Mouse (Mus musculus) ovary, postnatal 10 days (tissue): ENCODE data around the gene Kcnk3.

Source experiments
- DNase-seq: peaks from one replicate; pipeline ENCODE4 v3.0.0; 2022; ENCODE audit warnings: low spot score

Gene Kcnk3

DNA sequence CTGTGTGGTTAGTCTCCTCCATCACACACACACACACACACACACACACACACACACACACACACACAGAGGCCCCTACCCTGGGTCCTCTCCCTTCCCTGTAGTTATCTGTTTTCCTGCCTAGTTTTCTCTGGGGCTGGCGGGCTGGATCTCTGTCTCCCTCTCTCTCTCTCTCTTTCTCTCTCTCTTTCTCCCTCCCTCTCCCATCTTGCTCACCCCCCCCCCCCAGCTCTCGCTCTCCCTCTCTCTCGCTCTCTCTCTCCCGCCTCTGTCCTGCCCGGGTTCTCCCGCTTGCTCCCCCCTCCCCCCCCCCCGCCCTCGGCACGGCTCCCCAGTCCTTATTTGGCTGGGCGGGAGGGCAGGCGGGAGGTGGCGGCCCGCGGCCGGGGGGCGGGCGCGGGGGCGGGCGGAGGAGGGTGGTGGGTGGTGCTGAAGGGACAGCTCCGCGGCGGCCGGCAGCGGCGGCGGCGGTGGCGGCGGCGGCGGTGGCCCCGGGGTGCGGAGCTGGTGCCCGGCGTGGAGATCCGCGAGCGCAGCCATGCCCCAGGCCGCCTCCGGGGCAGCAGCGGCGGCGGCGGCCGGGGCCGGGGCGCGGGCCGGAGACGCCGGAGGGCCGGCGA is at the start of gene Kcnk3:
Gene Kcnk3, plus strand, starts transcription at position 490 of the 620 bp plus-strand sequence.
- peak; percentile 58 for DNase-seq

DNA sequence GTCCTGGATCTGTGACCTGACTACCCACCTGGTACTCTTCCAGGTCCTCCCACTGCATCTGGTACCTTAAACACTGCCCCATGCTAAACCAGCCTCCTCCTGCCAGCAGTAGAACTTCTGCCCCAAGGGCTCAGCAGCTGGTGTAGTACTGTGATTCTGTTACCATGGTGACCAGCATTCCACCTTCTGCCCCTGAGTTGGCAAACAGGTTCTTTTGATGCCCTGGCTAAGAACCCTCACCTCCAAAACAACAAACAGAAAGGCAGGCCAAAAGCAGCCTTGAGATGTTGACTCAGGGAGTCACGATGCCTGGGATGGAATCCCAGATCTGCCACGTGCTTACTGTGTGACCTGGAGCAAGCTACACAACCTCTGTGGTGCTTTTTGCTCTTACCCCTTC is 42.3 kb upstream of the Kcnk3 start, which contains the start of gene Cib4:
Gene Cib4, minus strand, starts transcription at position 139 of the 400 bp plus-strand sequence.
- no peak for DNase-seq

GRCm38 (mm10) chr5:30548681-30549080 is 39.3 kb upstream of the Kcnk3 start:
- DNase-seq: no peak

GRCm38 (mm10) chr5:30550334-30551021 is 37.5 kb upstream of the Kcnk3 start:
- DNase-seq: no peak

DNA sequence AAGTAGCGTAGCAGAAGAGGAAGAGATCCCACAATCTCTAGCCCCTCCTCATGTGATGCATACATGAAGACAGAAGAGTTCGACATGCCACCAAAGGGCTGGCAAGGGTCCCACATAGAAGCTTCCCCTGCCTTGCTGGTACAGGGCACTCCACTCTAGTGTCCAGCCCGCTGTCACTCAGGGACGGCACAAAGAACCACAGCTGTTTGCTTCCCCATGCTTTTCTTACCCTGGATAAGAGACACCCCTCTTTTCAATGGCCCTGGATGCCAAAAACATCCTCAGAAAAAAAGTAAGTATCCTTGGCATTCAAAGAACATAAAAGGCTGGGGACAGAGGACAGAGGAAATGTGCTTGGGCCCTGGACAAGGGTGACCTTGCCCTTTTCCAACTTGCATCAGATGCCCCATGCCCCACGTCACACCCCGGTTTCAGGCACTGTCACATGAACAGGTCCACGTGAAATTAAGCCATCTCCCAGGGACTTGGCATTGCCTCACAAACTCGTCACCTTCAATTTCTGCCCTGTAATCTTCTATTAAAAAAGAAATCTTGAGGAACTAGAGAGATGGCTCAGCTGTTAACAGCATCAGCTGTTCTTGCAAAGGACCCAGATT is 36.8 kb upstream of the Kcnk3 start:
- no peak for DNase-seq

GRCm38 (mm10) chr5:30552006-30552405 is 36.0 kb upstream of the Kcnk3 start:
- DNase-seq: no peak

DNA sequence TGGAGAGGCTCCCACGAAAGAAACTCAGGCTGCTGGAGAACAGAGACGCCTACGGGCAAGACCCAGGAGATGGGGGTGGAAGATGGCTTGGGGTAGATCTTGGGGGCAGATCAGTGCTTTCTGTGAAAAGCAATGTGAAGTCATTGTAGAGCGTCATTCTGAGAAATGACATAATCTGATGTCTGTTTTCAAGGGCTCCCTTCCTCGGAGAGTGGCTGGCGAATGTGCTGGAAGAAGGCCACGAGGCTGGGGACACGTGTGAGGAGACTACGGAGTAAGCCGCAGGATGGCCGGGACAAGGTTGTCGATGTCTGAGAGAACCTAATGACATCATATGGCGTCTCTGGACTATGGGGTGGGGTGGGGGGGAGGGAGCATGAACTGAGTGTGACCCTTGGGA is 34.0 kb upstream of the Kcnk3 start:
- no peak for DNase-seq

- DNase-seq: no peak
Measured at GRCm38 (mm10) chr5:30554981-30555380, 33.0 kb upstream of the Kcnk3 start.

GRCm38 (mm10) chr5:30556284-30556683 is 31.7 kb upstream of the Kcnk3 start:
- DNase-seq: no peak

- DNase-seq: no peak
Measured at GRCm38 (mm10) chr5:30559421-30559820, 28.5 kb upstream of the Kcnk3 start.

GRCm38 (mm10) chr5:30559986-30560493 is 27.9 kb upstream of the Kcnk3 start:
- no peak for DNase-seq

DNA sequence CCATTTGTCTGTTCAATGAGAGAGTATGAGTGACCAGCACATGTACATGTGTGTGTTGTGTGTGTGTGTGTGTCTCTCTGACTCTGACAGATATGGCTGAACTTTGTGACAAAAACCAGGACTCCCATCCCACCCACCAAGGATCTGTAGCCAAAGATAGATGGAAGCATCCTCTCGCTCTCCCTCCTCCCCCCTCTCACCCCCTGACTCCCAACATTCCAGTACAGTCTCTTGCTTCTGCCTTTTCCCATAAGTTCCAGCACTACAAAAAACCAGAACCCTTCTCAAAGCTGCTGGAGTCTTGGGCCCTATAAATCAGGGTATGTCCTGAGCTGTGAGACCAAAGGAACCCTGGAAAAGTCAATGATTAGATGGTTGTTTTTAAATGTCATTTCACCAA is 19.5 kb upstream of the Kcnk3 start:
- DNase-seq: no peak

DNA sequence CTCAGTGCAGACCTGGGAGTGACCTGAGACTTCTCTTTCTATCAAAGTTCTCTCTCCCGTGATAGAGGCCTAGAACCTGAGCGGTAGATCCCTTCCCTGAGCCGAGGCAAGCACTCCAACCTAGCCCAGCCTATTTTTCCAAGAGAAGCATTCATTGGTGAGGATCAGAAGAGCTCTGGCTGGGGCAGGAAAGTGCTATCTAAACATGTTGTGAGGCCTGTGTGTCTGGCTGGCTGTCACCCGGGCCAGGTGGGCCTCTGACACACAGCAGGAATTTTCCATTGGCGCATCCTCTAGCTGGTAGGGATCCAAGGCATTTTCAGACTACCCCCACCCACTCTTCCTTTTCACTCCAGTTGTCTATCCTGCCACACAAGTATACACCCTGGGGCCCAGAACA is 16.1 kb upstream of the Kcnk3 start:
- DNase-seq: no peak

GRCm38 (mm10) chr5:30574367-30574766 is 13.6 kb upstream of the Kcnk3 start:
- no peak for DNase-seq

GRCm38 (mm10) chr5:30576233-30576632 is 11.7 kb upstream of the Kcnk3 start:
- no peak for DNase-seq

GRCm38 (mm10) chr5:30577251-30577650 is 10.7 kb upstream of the Kcnk3 start:
- DNase-seq: no peak

GRCm38 (mm10) chr5:30577654-30578310 is 10.2 kb upstream of the Kcnk3 start:
- DNase-seq: no peak

DNA sequence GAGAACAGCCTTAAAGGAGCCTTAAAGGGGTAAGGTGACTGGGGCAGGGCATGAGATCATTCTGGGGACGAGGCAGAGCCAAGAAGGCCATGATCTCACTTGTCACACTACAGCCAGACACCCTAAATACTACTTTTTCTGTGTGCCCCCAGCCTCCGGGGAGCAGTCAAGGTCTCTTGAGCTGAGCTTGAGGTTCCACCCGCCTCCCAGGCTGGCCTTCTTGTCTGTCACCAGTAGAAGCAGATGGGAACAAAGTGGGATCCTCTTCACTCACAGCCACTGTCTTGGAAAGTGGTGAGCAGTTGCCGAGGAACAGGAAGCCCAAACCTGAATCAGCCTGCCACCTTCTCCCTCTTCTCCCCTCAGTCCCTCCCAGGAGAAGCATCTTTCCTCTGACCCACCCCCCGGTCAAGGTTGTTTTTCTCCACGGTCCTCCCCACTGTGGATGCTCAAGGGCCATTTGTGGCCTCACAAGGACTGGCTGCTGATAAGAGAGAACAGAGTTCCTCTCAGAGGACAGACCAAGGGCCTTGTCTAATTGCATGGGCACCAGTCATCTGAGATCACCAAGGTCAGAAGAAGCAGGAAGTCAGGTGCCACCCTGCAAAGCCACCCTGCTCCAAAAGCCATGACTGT is 9.4 kb upstream of the Kcnk3 start:
- no peak for DNase-seq

GRCm38 (mm10) chr5:30580725-30581124 is 7.2 kb upstream of the Kcnk3 start:
- no peak for DNase-seq

DNA sequence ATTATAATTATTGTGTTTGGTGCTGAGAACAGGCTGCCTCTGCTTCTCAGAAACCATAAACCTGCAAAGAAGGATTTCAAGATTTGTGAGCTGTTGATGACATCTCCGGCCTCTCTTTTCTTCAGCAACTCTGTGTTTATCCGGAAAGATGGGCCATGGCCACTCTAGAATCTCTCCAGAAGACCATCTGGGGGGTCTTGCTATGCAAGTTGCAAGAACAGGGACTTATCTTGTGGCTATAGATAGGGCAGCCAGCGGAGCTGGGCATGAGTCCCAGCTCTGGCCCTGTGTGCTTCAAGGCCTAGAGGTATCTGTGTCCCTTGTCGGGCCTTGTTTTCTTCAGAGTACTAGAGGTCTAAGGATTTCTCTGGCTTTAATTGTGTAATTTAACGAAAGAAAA is 6.0 kb upstream of the Kcnk3 start:
- no peak for DNase-seq

GRCm38 (mm10) chr5:30586616-30587015 is 1.4 kb upstream of the Kcnk3 start:
- DNase-seq: no peak

GRCm38 (mm10) chr5:30587101-30587500 is 869 bp upstream of the Kcnk3 start:
- DNase-seq: no peak
